Mouse (Mus musculus) kidney, postnatal 25 days (tissue): Measurements from ENCODE around the gene Scrt2.
A peak's percentile ranks its signal among the peaks of the same experiment; 100 is the strongest.
"Not testable (repeated sequence)": the region's sequence is repeated elsewhere in the genome, so short reads cannot be mapped to it uniquely, and the experiment has no call there.

Source experiments
- DNase-seq, 2 experiments: peaks; one replicate each; pipeline ENCODE4 v3.0.0; 2021; ENCODE audit warnings: mixed read lengths in 2 of 2

The Scrt2 gene

GRCm38 (mm10) chr2:152080685-152081541 lies at the start of gene Scrt2:
TSS of gene Scrt2 (plus strand) at chr2:152081529.
- peak in 1 of 2 experiments; percentile 34 for DNase-seq

DNA sequence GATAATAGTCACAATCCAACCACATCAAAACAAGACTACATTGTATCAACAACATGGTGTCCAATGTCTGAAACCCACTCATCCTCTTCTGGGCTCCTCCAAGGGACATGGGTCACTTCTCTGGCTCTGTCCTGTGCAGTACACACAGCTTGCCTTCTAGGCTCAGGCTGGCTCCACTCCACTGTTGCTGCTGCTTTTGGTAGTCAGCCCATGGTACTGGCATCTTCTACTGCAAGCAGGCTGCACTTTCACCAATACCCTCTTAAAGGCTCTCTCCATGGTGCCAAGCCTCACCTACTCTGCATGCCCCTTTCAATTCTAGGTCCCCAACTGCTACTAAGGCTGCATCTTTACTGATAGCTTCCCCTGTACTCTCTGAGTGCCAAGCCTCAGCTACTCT lies 41.2 kb upstream of the Scrt2 start:
- no peak for DNase-seq

- DNase-seq, result no peak
Observed at GRCm38 (mm10) chr2:152047116-152048002, 34.0 kb upstream of the Scrt2 start.

DNA sequence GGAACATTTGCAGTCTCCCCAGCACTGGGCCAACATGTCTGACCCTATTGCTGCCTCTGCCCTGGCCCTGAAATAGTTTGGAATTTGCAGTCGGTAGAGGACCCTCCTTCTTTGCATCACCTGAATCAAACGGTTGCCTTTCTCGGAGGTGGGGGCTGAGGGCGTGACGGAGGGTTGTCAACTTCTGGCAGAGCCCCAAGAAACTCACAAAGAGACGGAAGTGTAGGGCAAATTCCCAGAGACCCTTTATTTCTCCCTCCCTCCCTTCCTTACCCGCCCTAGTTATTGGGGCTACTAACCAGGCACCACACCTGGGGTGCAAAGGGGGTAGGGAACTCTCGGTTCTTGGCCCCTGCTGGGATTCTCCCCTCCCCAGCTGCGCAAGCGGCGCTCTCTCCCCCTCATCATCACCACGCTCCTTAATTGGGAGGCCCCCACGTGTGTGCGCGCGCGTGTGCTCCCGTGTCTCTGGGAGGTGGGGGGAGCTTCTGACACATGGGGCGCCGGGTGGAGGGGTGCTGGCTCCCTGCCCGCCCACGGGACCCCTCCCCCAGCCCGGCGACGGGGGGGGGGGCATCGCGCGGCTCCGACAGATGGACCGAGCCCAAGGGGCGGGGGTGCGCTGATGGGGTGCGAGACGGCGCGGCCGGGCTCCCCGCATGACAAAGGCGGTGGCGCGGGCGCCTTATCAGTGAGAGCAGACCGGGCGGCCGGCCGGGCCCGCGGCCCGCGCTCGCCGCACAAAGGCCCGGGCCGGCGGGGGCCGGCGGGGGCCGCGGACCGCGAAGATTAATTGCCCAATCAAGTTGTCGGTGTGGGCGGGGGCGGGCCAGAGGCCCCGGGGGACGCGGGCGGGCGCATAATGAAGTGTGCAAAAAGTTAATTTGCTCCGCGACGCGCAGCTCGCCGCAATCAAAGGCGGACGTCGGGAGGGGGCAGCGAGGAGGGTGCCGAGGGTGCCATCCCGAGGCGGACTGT lies 33.0 kb upstream of the Scrt2 start:
- DNase-seq, result no peak

DNA sequence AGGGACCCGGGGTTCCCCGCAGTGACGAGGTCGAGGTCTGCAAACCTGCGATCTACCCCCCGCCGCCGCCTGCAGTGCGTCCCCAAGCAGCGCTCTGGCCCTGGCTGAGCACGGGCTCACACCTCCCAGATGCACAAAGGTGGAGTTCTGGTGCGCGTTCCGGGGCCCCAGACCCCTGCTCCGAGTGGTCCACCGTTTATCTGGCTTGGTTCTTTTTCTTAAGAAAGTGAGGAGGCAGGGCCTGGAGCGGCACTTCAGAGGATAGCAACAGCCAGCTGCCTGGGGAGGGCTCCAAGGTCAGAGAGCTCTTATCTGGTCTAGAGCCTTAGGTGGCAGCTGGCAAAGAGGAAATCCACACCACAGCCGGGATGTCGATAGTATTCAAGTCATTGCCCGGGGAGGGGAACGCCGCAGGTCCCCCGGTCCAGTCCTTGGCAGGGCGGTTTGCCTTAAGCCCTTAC lies 32.3 kb upstream of the Scrt2 start:
- DNase-seq, result no peak

DNA sequence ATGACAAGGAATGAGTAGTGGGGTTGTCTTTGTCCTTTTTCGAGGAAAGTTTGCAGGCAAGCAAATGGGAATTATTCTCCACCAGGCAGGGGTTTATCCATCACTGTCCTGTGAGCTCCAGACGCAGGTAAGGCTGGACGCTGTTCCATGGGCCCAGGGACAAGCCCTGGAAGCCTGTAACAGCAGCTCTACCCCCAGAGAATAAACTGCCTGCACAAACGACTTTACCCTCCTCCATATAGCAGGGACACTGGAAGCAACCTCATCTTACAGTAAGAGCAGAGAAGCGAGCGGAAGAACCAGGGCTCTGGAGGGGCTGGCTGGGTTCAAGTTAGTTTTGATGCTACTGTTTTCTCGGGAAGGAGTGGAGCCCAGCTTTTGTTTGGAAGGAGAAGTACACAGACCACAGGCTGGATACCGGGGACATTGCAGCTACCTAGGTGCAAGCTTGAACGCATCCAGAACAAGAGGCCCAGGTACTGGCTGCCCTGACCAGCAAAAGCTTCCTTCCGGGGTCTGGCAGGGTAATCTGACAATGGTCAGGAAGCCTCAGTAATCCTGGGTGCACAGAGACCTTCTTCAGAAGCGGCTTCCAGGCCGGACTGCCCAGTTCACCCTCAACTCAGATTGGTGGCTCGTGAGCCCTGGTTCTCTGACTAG lies 31.6 kb upstream of the Scrt2 start:
- DNase-seq, result no peak

DNA sequence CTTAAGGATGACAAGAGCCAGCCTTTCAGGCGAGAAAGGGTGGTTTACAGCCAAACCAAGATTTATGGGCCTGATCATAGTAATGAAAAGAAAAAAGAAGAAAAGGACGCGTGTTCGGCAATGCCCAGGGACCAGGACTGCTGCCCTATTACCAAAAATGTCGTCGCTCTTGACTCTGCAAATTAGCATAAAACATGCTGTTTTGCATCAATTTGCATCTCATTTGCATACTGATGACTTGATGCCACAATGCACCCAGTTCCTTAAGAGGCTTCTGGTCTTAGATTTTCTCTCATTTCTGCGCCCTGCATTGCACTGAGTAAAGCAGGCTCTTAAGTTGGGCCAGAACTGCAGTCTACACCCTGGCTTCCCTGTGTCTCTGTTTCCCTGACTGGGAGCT lies 31.0 kb upstream of the Scrt2 start:
- no peak for DNase-seq

GRCm38 (mm10) chr2:152051985-152052384 lies 29.3 kb upstream of the Scrt2 start:
- no peak for DNase-seq

- no peak for DNase-seq
Observed at GRCm38 (mm10) chr2:152055406-152055805, 25.9 kb upstream of the Scrt2 start.

GRCm38 (mm10) chr2:152056368-152057251 lies 24.7 kb upstream of the Scrt2 start:
- DNase-seq, result no peak

- DNase-seq, result no peak
Observed at GRCm38 (mm10) chr2:152057252-152057563, 24.1 kb upstream of the Scrt2 start.

DNA sequence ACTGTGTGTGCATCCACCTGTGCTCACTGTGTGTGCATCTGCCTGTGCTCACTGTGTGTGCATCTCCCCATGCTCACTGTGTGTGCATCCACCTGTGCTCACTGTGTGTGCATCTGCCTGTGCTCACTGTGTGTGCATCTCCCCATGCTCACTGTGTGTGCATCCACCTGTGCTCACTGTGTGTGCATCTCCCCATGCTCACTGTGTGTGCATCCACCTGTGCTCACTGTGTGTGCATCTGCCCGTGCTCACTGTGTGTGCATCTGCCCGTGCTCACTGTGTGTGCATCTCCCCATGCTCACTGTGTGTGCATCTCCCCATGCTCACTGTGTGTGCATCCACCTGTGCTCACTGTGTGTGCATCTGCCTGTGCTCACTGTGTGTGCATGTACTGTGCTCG lies 18.5 kb upstream of the Scrt2 start:
- DNase-seq, result not testable (repeated sequence)

DNA sequence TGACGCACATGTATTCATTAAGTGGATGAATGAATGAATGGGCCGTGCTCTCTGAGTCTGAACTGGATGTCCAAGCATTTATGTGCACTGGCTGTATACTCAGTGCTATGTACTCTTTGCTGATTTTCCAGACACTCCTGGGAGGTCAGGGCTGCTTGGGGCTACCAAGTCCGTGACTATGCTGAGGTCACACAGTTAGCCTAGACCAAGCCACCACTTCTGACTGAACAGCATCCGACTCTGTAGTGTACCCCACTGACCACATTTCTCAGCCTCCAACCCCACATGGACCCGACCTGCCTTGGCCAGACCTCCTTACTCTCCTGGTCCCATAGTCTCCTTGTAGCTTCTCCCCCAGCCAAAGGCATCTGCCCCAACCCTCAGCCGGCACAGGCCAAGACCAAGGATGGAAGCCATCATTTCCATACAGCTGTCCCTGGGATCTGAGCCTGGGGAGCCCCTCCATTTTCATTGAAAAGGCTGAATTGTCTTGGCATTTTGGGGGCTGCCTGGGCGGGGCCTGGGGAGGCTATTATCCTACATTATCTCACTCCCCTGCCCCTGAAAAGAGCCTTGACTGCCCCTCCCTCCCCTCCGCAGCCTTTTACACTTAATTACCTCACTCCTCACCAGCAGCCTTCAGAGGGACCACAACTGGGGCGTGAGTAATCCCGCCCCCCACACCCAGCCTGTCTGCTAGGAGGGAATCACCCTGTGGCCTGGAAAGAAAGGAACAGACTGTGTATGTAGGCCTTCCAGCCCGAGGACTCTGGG lies 12.5 kb upstream of the Scrt2 start:
- no peak for DNase-seq

DNA sequence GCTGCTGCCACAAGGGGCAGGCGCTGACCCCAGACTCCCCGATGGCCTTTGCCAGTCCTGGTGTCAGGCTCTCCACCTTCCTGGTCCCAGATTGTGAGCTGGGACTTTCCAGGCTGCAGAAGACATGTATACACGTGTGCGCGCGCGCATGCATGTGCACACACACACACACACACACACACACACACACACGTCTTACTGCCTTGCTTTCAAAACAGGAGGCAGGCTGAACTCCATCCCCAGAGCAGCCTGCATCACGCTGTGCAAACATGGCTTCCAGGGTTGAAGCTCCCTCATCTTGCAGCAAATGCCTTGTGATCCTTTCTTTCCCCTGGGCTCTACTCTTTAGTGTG lies 11.9 kb upstream of the Scrt2 start:
- DNase-seq, result no peak

- DNase-seq, result no peak
Observed at GRCm38 (mm10) chr2:152069941-152070340, 11.4 kb upstream of the Scrt2 start.

- no peak for DNase-seq
Observed at GRCm38 (mm10) chr2:152074521-152074920, 6.8 kb upstream of the Scrt2 start.

DNA sequence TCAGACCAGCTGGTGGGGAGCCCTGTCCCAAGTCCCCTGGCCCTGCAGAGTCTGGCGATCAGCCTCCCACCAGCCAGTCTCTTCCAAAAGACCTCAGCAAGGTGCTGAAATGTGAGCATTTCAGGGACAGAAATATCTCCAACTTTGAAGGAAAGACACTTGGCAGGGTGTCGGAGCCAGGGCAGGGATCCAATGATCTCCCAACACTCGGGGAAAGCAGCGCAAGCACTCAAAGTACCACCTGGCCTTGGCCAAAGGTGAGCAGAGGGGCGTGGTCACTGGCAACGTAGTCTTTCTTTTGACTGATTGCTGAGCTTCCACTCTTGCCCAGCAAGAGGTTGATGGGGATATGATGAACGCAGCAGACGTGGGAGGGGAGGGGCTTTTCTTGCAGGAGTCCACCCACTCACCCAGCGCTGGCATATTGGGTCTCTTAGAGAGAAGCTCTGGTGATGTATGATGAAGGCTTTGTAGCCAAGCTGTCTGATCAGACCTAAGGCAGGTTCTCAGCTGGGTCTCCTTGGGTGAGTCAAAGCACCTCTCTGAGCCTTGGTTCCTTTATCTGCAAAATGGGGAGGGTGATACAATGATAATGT lies 5.9 kb upstream of the Scrt2 start:
- DNase-seq, result no peak

DNA sequence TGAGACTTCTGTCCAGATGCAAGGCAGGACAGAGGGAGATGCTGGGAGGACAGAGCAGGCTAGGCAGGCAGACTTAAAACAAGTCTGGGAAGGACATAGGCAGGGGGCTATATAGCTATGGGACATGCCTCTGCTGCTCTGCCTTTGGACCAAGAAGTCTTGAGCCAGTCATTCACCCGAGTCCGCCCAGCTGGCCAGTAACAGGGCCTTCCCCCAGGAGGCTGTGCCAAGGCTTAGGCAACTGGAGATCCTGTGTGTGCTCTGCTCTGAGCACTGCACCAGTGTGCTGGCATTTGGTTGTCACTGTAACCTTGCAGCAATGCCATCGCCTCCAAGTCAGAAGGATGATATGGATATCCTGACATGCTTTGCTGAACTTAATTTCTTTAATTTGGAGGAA lies 4.0 kb upstream of the Scrt2 start:
- no peak for DNase-seq

DNA sequence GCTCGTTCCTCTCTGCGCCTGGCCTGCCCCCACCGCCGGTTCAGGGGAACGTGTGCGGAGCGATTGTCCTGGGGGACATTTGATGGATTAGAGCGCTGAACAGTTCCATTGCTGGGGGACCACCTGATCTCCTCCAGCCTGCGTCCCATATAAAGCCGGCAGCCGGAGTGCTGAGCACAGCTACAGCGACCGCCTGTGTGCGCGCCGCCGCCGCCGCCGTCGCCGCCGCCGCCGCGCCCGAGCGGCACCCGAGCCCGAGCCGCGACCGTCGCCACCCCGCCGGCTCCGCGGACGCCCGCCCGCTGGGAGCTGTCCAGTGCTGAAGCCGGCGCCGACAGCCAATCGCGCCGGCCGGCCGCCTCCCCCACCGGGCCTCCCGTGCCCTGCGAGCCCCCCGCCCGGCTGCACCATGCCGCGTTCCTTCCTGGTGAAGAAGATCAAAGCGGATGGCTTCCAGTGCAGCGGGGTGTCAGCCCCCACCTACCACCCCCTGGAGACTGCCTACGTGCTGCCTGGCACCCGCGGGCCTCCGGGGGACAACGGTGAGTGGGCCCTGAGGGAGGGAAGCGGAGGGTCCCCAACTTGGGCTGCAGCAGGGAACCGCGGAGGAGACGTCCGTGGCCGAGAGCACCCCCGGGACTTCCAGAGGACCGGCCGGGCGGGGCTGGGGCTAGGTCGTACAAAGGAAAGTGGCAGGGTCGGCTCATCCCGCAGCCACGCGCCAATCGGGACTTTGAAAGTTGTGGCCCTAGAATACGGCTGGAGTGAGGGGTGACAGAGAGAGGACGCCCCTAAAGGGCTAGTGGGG lies 516 bp downstream of the Scrt2 start:
- DNase-seq, result peak; percentile 83 to 91
